Mouse (Mus musculus) stomach, postnatal 0 days (tissue): ENCODE measurements at regions not wholly inside any gene's neighbourhood (a gene's known extent, or its start where the extent isn't known, plus 50 kb on each side); places are given as distances from the start of the nearest gene placed in this dataset.

Source experiments
- ATAC-seq: fragments of 200-750 bp; cut with Nextera tagmentation; 2 replicates; pipeline ENCODE4 v1.8.0; 2017; ENCODE audit not compliant: low FRiP score, low TSS enrichment
- DNase-seq: peaks from one replicate; pipeline ENCODE4 v3.0.0-alpha.2; 2016; ENCODE audit warnings: low spot score
- H3K27ac ChIP-seq: fragments of 300-500 bp; sonication (generic); replicated peaks from 2 replicates; pipeline ENCODE4 v1.5.1; 2014; ENCODE audit warnings: mild to moderate bottlenecking, control low read depth
- H3K27me3 ChIP-seq: fragments of 300-500 bp; sonication (generic); 2 replicates; pipeline ENCODE4 v1.6.1; 2014; ENCODE audit warnings: low read length; ENCODE audit not compliant: control insufficient read depth, insufficient read depth
- H3K36me3 ChIP-seq: fragments of 300-500 bp; sonication (generic); 2 replicates; pipeline ENCODE4 v1.6.1; 2014; ENCODE audit warnings: low read length, mixed read lengths; ENCODE audit not compliant: control insufficient read depth, insufficient read depth
- H3K4me1 ChIP-seq: fragments of 300-500 bp; sonication (generic); replicated peaks from 2 replicates; pipeline ENCODE4 v1.6.1; 2014; ENCODE audit warnings: antibody characterized with exemption; ENCODE audit not compliant: control insufficient read depth, insufficient read depth
- H3K4me2 ChIP-seq: fragments of 300-500 bp; sonication (generic); replicated peaks from 2 replicates; pipeline ENCODE4 v1.6.1; 2014; ENCODE audit warnings: low read depth, mild to moderate bottlenecking, control low read depth, moderate library complexity
- H3K4me3 ChIP-seq: fragments of 300-500 bp; sonication (generic); 2 replicates; pipeline ENCODE4 v1.5.1; 2014; ENCODE audit warnings: low read depth, low read length, control low read depth
- H3K9ac ChIP-seq: fragments of 300-500 bp; sonication (generic); 2 replicates; pipeline ENCODE4 v1.6.1; 2014; ENCODE audit warnings: mild to moderate bottlenecking, low read length, control low read depth, mixed read lengths
- H3K9me3 ChIP-seq: fragments of 300-500 bp; sonication (generic); 2 replicates; pipeline ENCODE4 v1.6.1; 2016; ENCODE audit warnings: low read length; ENCODE audit not compliant: control insufficient read depth
- CTCF ChIP-seq: IDR thresholded peaks from 2 replicates; pipeline ENCODE4 v1.5.1; 2016; ENCODE audit warnings: antibody characterized with exemption, low read depth, mild to moderate bottlenecking, moderate library complexity
- EP300 ChIP-seq: optimal IDR thresholded peaks from 2 replicates; pipeline ENCODE3; 2016; ENCODE audit warnings: antibody characterized with exemption
- WGBS: fragments of 180-500 bp; shearing (Covaris S2); extraction: QIAGEN DNeasy Blood & Tissue Kit; methylation state at CpG from one replicate; pipeline ENCODE4 v1.1.7; 2014; 5-methylcytosine and 5-hydroxymethylcytosine counted together

- no peak overlapping the region for H3K4me3 ChIP-seq
- H3K4me2 ChIP-seq, result no peak overlapping the region
- H3K9me3 ChIP-seq, result no peaks in the 10 kb centered on the region
- no peaks in the 10 kb centered on the region for H3K27me3 ChIP-seq
- TF ChIP-seq EP300 (no peak), CTCF (peak; percentile 53)
- DNase-seq (no peak), ATAC-seq (no peak)
- no peak overlapping the region for H3K27ac ChIP-seq
- H3K9ac ChIP-seq, result no peak overlapping the region
- no peaks in the 10 kb centered on the region for H3K36me3 ChIP-seq
- no peaks in the 10 kb centered on the region for H3K4me1 ChIP-seq
Observed at GRCm38 (mm10) chr3:155530811-155531210, 437.6 kb downstream of the Lrriq3 start.

- DNase-seq (no peak), ATAC-seq (no peak)
- H3K4me1 ChIP-seq, result no peaks in the 10 kb centered on the region
- WGBS, result 79% methylated on average over 4 of the region's 4 CpGs
- no peak overlapping the region for H3K9ac ChIP-seq
- TF ChIP-seq EP300, result no peak
- TF ChIP-seq CTCF, result no peak
- no peak overlapping the region for H3K27ac ChIP-seq
- no peak overlapping the region for H3K4me2 ChIP-seq
- no peaks in the 10 kb centered on the region for H3K27me3 ChIP-seq
- no peaks in the 10 kb centered on the region for H3K36me3 ChIP-seq
- no peak overlapping the region for H3K4me3 ChIP-seq
- H3K9me3 ChIP-seq, result no peaks in the 10 kb centered on the region
Observed at GRCm38 (mm10) chr3:155532075-155532474, 438.8 kb downstream of the Lrriq3 start.

- DNase-seq, result no peak
- Histone ChIP-seq H3K27me3 (no peaks in the 10 kb centered on the region), H3K9ac (no peak overlapping the region), H3K27ac (no peak overlapping the region), H3K4me3 (no peak overlapping the region), H3K4me1 (no peaks in the 10 kb centered on the region), H3K4me2 (no peak overlapping the region), H3K9me3 (no peaks in the 10 kb centered on the region), H3K36me3 (no peaks in the 10 kb centered on the region)
- TF ChIP-seq EP300 (no peak), CTCF (no peak)
- ATAC-seq, result no peak
- WGBS, result 71% methylated on average over 6 of the region's 6 CpGs
Observed at GRCm38 (mm10) chr3:155548204-155548603, 455.0 kb downstream of the Lrriq3 start.

GRCm38 (mm10) chr3:155577111-155577510 is 483.9 kb downstream of the Lrriq3 start:
- TF ChIP-seq CTCF (no peak), EP300 (no peak)
- Histone ChIP-seq H3K4me1 (no peaks in the 10 kb centered on the region), H3K9ac (no peak overlapping the region), H3K27ac (no peak overlapping the region), H3K4me3 (no peak overlapping the region), H3K9me3 (no peaks in the 10 kb centered on the region), H3K27me3 (no peaks in the 10 kb centered on the region), H3K4me2 (no peak overlapping the region), H3K36me3 (no peaks in the 10 kb centered on the region)
- ATAC-seq, result no peak
- no peak for DNase-seq
- 52% methylated on average over 2 of the region's 2 CpGs for WGBS

GRCm38 (mm10) chr3:155604001-155604400 is 510.8 kb downstream of the Lrriq3 start:
- Histone ChIP-seq H3K9ac (no peak overlapping the region), H3K4me2 (no peak overlapping the region), H3K4me3 (no peak overlapping the region), H3K27me3 (no peaks in the 10 kb centered on the region), H3K9me3 (no peaks in the 10 kb centered on the region), H3K4me1 (no peaks in the 10 kb centered on the region), H3K27ac (no peak overlapping the region), H3K36me3 (no peaks in the 10 kb centered on the region)
- ATAC-seq (no peak), DNase-seq (no peak)
- 19% methylated on average over 1 of the region's 1 CpGs for WGBS
- no peak for TF ChIP-seq EP300
- TF ChIP-seq CTCF, result no peak
